Mouse (Mus musculus) MEL (cell line): ENCODE measurements around the gene Bmp2k.

Experiments
- BHLHE40 ChIP-seq: IDR thresholded peaks from 2 replicates; pipeline ENCODE4 v1.6.1; 2012; ENCODE audit warnings: low read depth, mild to moderate bottlenecking, inconsistent platforms, low read length, improper control_type of control experiment, borderline replicate concordance
- CHD2 ChIP-seq: IDR thresholded peaks from 2 replicates; pipeline ENCODE4 v1.6.1; 2011; ENCODE audit warnings: low read length, improper control_type of control experiment
- CTCF ChIP-seq, 3 experiments: IDR thresholded peaks in 2 of 3; conservative IDR thresholded peaks in 1 of 3; 2 replicates each; pipeline ENCODE4 v1.5.1; 2011 to 2012; ENCODE audit warnings: low read length in 3 of 3, low read depth in 2 of 3, mild to moderate bottlenecking in 2 of 3, improper control_type of control experiment in 1 of 3, inconsistent platforms in 1 of 3, mixed read lengths in 1 of 3, moderate library complexity in 1 of 3; ENCODE audit not compliant: control insufficient read depth in 1 of 3, insufficient read depth in 1 of 3, poor library complexity in 1 of 3, severe bottlenecking in 1 of 3
- E2F4 ChIP-seq: IDR thresholded peaks from 2 replicates; pipeline ENCODE4 v1.6.1; 2011; ENCODE audit warnings: low read depth, low read length, improper control_type of control experiment, borderline replicate concordance
- KAT2A ChIP-seq: conservative IDR thresholded peaks from 2 replicates; pipeline ENCODE4 v1.6.1; 2012; ENCODE audit warnings: low read depth, low read length, improper control_type of control experiment, inconsistent platforms
- MAX ChIP-seq: IDR thresholded peaks from 2 replicates; pipeline ENCODE4 v1.6.1; 2011; ENCODE audit warnings: low read length, improper control_type of control experiment
- MAZ ChIP-seq: IDR thresholded peaks from 2 replicates; pipeline ENCODE4 v1.6.1; 2012; ENCODE audit warnings: low read depth, mild to moderate bottlenecking, inconsistent platforms, low read length, improper control_type of control experiment
- NELFE ChIP-seq: IDR thresholded peaks from 2 replicates; pipeline ENCODE4 v1.6.1; 2011; ENCODE audit warnings: low read depth, low read length, improper control_type of control experiment
- NRF1 ChIP-seq: IDR thresholded peaks from 2 replicates; pipeline ENCODE4 v1.6.1; 2014; ENCODE audit warnings: low read depth, mild to moderate bottlenecking, inconsistent platforms, low read length, improper control_type of control experiment, moderate library complexity; ENCODE audit not compliant: poor library complexity, insufficient read depth, severe bottlenecking
- POLR2A ChIP-seq, 2 experiments: IDR thresholded peaks; 2 replicates each; pipeline ENCODE4 v1.6.1; 2011 to 2012; ENCODE audit warnings: low read length in 2 of 2, mild to moderate bottlenecking in 2 of 2, control low read depth in 1 of 2, improper control_type of control experiment in 1 of 2, low read depth in 1 of 2, moderate library complexity in 1 of 2; ENCODE audit not compliant: control insufficient read depth in 1 of 2, insufficient read depth in 1 of 2, poor library complexity in 1 of 2
- POLR2AphosphoS5 ChIP-seq: IDR thresholded peaks from 2 replicates; pipeline ENCODE4 v1.6.1; 2012; ENCODE audit warnings: low read depth, borderline replicate concordance, mild to moderate bottlenecking, inconsistent platforms, low read length, moderate library complexity, mixed read lengths
- TCF12 ChIP-seq: IDR thresholded peaks from 2 replicates; pipeline ENCODE4 v1.6.1; 2014; ENCODE audit warnings: low read depth, mild to moderate bottlenecking, inconsistent platforms, low read length, improper control_type of control experiment, moderate library complexity
- ZKSCAN1 ChIP-seq: IDR thresholded peaks from 2 replicates; pipeline ENCODE4 v1.6.1; 2012; ENCODE audit warnings: low read depth, mild to moderate bottlenecking, inconsistent platforms, low read length, improper control_type of control experiment, moderate library complexity

GRCm38 (mm10) chr5:96993057-96993456 lies 4.4 kb upstream of the Bmp2k start:
- TF ChIP-seq NRF1 (no peak), MAZ (no peak), POLR2A (IDR thresholded peaks at IDR 0.05; ENCODE audit: control insufficient read depth in 1 of 2, insufficient read depth in 1 of 2, low read depth in 1 of 2, low read length in 2 of 2, poor library complexity in 1 of 2) (no peak), CHD2 (no peak), MAX (no peak), NELFE (no peak), CTCF (IDR thresholded peaks at IDR 0.05 in 2 of 3, conservative IDR thresholded peaks at IDR 0.05 in 1 of 3; ENCODE audit: control insufficient read depth in 1 of 3, insufficient read depth in 1 of 3, low read depth in 2 of 3, low read length in 3 of 3, poor library complexity in 1 of 3, severe bottlenecking in 1 of 3) (no peak), BHLHE40 (no peak), TCF12 (no peak), E2F4 (no peak), POLR2AphosphoS5 (no peak), ZKSCAN1 (no peak), KAT2A (no peak)
